Mouse (Mus musculus) R1 (cell line): ENCODE results near the gene Dmbt1.
"Not testable (repeated sequence)": the region's sequence is repeated elsewhere in the genome, so short reads cannot be mapped to it uniquely, and the experiment has no call there.

Source experiments
- DNase-seq: peaks from one replicate; pipeline ENCODE4 v3.0.0-alpha.2; 2018; ENCODE audit warnings: low read depth, low spot score

Gene Dmbt1

DNA sequence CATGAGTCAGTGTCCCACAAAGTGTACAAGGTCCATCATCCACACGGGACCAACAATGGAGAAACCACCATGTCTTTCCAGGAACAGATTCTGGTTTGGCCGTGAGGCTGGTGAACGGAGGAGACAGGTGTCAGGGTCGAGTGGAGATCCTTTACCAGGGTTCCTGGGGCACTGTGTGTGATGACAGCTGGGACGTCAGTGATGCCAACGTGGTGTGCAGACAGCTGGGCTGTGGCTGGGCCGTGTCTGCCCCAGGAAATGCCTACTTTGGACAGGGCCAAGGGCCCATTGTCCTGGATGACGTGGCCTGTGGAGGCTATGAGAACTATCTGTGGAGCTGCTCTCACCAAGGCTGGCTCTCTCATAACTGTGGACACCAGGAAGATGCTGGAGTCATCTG, 18.0 kb downstream of the Dmbt1 start:
- not testable (repeated sequence) for DNase-seq

DNA sequence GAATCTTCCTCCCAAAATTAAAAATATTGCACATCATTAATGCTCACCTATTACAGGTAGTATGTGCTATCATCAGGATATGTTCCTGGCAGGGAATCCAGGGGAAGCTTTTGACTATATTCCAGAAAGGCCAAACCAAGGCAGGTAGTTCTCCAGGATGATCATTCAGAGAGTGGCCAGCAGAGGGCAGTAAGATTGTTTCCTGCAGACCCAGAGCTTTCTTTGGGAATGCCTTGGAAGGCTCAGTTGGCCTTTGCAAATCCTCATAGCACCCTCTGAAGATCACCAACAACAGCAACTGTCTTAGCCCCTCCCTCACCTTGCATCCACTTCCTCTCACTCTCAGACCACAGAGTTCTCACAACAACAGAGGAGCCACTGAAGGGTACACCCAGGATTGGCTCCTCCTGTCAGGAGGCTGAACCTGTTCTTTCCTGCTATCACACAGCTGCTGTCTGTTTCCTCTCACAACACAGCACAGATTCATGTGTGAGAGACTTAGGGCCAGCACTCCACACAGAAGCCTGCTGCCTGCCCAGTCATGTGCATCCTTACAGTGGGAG, 23.0 kb downstream of the Dmbt1 start:
- peak; percentile 60 for DNase-seq

DNA sequence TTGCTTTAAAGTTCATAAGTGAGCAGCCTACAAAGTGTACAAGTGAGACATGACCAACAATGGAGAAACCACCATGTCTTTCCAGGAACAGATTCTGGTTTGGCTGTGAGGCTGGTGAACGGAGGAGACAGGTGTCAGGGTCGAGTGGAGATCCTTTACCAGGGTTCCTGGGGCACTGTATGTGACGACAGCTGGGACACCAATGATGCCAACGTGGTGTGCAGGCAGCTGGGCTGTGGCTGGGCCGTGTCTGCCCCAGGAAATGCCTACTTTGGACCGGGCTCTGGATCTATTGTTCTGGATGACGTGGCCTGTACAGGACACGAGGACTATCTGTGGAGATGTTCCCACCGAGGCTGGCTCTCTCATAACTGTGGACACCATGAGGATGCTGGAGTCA, 26.1 kb downstream of the Dmbt1 start:
- DNase-seq, result not testable (repeated sequence)

DNA sequence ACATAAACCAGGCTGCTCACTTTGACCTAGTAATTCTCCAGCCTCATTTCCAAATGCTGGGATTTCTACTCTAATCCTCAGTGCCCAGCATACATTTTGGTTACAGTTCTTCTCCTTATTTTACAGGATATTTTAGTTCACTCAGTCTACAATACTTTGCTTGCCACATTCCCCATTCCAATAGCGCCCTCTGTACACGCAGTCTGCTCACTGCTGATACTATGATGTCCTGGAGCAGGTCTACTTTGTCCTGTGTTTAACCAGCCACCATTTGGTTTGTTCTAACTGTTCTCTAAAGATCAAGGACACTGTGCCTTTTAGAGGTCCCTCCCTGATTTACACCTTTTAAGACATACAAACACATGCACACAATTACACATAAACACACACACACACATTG, 28.0 kb downstream of the Dmbt1 start:
- not testable (repeated sequence) for DNase-seq

DNA sequence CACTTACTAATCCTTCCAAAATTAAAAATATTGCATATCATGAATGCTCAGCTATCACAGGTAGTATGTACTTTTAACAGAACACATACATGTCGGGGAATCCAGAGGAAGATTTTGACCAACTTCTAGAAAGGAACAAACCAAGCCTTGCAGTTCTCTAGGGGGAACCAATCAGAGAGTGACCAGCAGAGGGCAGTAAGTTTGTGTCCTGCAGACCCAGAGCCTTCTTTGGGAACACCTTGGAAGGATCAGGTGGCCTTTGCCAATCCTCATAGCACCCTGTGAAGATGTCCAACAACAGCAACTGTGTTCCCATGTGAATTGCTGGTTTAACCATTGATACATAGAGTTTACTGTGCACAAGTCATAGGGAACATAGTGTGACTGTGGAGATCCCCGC, 30.7 kb downstream of the Dmbt1 start:
- peak; percentile 10 for DNase-seq

DNA sequence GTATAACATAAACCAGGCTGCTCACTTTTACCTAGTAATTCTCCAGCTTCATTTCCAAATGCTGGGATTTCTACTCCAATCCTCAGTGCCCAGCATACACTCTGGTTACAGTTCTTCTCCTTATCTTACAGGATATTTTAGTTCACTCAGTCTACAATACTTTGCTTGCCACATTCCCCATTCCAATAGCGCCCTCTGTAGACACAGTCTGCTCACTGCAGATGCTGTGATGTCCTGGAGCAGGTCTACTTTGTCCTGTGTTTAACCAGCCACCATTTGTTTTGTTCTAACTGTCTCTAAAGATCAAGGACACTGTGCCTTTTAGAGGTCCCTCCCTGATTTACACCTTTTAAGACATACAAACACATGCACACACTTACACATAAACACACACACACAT, 36.3 kb downstream of the Dmbt1 start:
- peak; percentile 16 for DNase-seq

DNA sequence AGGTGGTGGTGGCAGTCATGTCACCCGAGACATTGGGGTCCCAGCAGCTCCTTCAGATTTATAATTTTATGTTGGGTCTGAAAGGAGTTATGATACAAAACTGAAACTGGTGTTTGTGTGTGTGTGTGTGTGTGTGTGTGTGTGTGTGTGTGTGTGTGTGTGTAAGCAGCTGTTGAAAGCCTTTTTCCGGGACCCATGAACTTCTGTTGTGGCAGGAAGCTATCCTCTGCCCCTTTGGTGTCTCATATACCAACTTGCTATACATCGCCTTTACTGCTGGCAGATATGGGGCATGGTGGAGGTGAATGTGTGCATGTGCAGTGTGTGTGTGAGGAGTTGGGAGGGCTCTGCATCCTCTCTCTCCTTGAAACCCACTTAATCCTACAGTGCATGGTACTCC, 41.6 kb downstream of the Dmbt1 start:
- DNase-seq, result not testable (repeated sequence)

DNA sequence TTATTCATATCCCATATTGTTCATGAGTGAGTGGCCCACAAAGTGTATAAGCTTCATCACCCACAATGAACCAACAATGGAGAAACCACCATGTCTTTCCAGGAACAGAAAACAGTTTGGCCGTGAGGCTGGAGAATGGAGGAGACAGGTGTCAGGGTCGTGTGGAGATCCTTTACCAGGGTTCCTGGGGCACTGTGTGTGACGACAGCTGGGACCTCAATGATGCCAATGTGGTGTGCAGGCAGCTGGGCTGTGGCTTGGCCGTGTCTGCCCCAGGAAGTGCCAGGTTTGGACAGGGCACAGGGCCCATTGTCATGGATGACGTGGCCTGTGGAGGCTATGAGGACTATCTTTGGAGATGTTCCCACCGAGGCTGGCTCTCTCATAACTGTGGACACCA, 42.2 kb downstream of the Dmbt1 start:
- not testable (repeated sequence) for DNase-seq

DNA sequence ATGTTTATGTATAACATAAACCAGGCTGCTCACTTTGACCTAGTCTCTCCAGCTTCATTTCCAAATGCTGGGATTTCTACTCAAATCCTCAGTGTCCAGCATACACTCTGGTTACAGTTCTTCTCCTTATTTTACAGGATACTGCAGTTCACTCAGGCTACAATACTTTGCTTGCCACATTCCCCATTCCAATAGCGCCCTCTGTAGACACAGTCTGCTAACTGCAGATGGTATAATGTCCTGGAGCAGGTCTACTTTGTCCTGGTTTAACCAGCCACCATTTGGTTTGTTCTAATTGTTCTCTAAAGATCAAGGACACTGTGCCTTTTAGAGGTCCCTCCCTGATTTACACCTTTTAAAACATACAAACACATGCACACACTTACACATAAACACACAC, 44.1 kb downstream of the Dmbt1 start:
- peak; percentile 36 for DNase-seq

DNA sequence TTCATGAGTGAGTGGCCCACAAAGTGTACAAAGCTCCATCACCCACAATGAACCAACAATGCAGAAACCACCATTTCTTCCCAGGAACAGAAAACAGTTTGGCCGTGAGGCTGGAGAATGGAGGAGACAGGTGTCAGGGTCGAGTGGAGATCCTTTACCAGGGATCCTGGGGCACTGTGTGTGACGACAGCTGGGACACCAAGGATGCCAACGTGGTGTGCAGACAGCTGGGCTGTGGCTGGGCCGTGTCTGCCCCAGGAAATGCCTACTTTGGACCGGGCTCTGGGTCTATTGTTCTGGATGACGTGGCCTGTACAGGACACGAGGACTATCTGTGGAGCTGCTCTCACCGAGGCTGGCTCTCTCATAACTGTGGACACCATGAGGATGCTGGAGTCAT, 50.5 kb downstream of the Dmbt1 start:
- not testable (repeated sequence) for DNase-seq

DNA sequence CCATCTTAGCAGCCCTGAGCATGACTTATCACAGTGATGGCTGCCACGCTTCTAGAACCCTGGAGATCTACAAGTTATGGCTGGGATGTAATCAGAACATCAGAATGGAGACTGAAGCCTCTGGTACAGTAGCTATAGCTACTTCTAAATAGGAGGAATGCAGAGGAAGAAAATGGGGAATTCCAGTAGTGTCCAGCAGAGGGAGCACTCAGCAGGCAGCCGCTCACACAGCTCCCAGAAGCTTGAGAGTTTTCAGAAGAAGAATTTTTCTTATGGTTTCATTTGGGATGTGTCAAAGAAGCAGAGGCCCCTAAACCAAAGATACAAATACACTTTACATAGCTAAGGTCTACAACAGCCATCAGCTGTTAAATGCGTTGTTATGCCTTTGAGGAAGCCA, 80.6 kb downstream of the Dmbt1 start:
- DNase-seq, result peak; percentile 47

DNA sequence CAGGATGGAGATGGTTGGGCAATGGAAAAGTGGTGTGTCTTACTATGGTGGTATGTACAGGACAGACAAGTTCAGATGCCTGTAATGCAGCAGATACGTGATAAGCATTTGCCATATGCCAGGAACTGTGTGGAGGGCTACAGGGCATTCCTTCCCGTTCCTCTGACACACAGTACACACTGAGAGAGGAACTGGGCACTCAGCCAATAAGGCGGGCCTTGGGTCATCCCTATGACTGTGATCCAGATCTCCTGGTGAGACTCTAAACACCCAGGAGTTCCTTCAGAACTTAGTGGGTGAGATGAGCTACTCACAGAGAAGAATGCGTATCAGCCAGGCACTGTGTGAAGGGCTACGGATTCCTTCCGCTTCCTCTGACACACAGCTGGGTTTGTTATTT, 81.8 kb downstream of the Dmbt1 start:
- DNase-seq, result no peak

DNA sequence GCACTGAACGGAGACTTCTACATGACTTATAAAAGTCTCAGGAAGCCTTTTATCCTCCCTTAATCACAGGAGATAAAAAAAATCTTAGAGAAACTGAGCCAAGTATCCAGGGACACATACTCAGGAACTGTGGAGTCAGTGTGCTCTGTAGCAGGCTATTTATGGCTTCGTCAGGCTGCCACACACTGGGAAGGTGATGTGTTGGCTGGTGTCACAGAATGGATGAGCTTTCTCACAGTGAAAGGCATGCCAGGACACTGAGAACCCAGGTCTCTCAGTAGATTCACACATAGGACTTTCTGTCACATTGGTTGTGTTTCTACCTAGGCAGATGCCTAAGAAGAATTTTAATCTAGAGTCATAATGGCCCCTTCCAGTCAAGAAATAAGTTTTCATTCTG, 82.6 kb downstream of the Dmbt1 start:
- no peak for DNase-seq

DNA sequence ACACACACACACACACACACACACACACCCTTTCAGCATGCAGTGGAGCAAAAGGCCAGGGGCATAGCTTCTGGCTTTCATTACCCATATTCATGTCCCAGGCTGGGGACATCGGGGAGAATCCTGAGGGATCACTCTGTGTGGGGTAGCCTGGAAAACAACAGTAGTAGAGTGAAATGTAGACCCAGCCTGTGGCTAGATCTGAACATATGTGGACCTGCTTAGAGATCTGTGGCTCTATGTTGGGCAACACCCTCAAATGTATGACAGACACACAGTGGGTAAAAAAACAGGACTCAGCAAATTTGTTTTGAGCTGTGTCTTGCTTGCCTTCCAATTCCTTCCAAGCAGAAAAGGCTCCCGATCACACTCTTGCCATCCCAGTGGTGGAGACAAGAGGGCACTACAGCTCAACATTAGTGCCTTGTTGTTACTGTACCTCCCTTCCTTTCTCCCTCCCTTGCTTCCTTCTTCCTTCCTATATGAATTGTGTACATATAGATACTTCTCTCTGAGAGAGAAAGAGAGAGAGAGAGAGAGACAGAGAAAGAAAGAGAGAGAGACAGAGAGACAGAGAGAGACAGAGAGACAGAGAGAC, 90.5 kb downstream of the Dmbt1 start:
- no peak for DNase-seq

DNA sequence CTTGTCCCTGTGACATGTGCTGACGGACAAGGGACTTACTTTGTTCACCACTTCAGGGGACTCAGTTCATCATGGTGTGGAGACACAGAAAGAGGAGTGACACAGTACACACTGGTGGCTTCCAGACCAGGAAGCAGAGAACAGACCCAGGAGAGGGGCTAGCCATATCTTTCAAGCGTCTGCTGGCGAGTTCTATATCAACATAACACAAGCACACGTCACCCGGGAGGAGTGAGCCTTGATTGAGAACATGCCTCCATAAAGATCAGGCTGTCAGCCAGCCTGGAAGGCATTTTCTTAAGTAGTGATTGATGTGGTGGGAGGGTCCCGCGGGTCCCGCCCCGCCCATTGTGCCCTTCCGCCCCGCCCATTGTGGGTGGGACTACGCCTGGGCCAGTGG, 98.2 kb downstream of the Dmbt1 start:
- peak; percentile 47 for DNase-seq

DNA sequence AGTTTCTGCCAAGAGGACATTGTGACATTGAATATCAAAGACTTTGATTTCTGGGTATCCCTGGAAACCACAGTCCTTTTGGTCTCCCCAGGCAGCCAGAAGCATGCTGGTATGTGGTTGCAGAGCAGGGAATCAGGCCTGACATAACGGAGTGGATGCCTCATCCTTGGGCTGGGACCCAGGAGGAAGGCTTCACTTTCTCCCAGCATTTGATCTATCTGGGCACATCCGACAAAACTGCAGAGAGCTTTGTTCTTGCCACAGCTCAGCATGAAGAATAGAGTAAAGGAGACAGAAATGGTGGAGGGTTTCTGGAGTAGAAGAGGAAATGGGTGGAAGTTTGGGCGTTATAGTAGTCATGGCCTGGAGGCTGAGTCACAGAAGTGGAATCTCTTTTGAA, 101.3 kb downstream of the Dmbt1 start:
- DNase-seq, result no peak

DNA sequence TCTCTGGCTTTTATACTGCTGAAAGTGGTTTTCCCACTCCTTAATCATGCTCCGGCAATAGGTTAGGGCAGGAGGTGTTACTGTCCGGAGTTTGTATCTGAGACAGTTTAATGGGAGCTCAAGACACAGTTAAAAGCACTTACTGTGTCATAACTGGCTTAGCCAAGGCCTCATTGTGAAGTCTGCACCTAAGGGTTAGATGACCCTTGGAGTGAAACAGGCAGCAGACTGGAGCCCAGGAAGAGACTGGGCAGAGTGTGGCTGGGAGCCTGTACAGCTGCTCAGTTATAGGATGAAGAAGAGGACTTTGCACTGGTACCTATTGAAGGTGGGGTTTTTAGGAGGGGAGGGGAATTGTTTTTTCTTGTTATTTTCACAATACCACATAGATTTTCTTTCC, 114.4 kb downstream of the Dmbt1 start, which contains the start of gene 4933402N03Rik:
4933402N03Rik (minus strand) TSS at position 101 of the 400 bp plus-strand sequence.
- DNase-seq, result no peak

DNA sequence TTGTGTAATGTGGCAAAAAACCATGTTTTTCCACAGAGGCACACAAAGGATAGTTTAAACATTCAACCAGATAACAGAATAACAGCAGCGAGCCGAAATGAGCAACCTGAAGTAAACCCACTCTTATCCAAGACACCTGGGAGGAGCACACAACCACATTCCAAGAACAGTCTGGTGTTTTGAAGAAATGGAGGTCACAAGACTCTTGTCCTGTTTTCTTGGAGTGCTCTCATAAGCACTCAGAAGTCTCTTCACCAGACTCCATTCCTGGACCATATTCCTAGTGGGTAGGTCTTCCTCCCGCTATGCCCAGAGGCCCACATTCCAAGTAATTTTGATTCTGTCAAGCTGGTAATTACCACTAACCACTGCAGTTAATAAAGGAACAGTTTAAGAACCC, 118.3 kb downstream of the Dmbt1 start:
- no peak for DNase-seq

DNA sequence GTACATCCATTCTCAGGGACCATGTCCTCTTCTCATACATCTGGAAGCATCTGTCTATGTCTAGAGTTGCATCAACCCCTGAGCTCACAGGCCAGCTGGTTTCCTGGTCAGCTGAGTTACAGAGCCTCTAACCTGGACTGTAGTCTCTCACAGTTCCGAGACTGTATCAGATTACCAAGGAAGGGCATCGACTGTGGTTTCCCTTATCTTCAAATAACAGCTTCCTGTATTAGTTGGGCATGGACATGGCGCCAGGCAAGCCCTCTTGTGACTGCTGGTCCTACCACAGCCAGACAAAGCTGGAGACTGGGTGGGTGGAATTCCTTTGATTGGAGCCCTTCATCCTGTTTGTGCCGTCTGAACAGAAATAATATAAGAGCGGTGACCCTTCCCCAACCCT, 121.2 kb downstream of the Dmbt1 start:
- no peak for DNase-seq

DNA sequence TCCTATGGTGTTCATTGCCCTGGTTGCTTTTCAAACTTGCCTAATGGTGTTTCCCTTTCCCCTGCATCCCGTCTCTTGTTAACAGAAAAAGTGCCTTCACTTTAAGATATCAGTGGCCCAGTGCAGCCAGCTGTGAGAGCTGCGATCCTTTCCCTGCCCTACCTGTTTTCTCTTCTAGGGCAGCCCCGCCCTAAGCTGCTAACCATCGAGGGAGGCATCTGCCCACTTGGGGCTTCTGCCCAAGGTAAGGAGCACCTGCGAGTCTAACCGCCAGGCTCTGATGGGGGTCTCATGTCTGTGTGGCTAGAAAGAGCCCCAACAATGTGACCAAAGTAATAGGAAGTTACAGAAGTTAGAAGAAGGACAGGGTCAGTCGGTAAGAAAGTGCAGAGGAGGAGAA, 130.4 kb downstream of the Dmbt1 start:
- no peak for DNase-seq

DNA sequence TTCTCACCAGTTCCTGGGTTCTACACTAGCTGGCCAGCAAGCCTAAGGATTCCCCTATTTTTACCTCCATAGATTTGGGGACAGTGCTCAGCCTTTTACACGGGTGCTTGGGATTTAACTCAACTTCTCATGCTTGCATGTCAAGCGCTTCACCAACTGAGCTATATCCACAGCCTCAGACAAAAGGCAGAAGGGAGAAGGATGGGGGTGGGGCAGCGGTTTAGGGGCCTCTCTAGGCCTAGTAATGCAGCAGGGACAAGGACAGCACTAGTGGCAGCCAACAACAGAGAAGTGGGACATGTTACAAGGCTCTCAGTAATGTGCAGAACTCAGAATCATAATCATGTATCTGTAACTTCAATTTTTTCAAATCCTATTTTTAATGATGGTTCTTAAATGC, 135.9 kb downstream of the Dmbt1 start:
- no peak for DNase-seq

DNA sequence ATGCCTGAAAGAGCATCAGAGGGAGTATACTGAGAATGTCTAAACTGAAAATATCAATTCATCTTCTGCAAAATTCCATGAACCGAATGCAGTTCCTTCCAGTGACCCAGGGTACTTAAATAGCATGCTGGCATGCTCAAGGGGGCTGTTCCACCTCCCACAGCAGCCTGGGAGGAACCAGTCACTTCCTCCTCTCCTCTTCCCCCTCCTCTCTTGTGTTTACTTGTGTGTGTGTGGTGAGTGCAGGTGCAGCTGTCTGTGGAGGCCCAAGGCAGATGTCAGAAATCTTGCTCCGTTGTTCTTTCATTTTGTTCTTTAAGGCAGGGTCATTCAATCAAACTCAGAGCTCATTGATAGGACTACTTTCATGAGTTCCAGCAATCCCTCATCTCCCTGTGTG, 137.2 kb downstream of the Dmbt1 start:
- no peak for DNase-seq
